Mouse (Mus musculus) neural tube, embryonic 11.5 days (tissue): Measurements from ENCODE around the gene Myo10. TPM values are rescaled to one million over a fixed set of nuclear protein-coding genes. Genes with fewer than 3 reads are reported as not detected.

Source experiments
- ATAC-seq: fragments of 200-750 bp; cut with Nextera tagmentation; 2 replicates; pipeline ENCODE4 v1.8.0; 2017; ENCODE audit warnings: moderate number of reproducible peaks, mild to moderate bottlenecking, moderate TSS enrichment, moderate library complexity; ENCODE audit not compliant: insufficient read depth, low FRiP score, low TSS enrichment
- DNase-seq: peaks from one replicate; pipeline ENCODE4 v3.0.0-alpha.2; 2015; ENCODE audit warnings: low spot score
- H3K27ac ChIP-seq: fragments of 300-500 bp; sonication (generic); 2 replicates; pipeline ENCODE4 v1.5.1; 2014; ENCODE audit warnings: low read depth, mild to moderate bottlenecking, low read length
- H3K27me3 ChIP-seq: fragments of 300-500 bp; sonication (generic); 2 replicates; pipeline ENCODE4 v1.6.1; 2014; ENCODE audit warnings: mild to moderate bottlenecking, low read length, mixed read lengths; ENCODE audit not compliant: control insufficient read depth, insufficient read depth
- H3K36me3 ChIP-seq: fragments of 300-500 bp; sonication (generic); 2 replicates; pipeline ENCODE4 v1.6.1; 2014; ENCODE audit warnings: mild to moderate bottlenecking, low read length, moderate library complexity, mixed read lengths; ENCODE audit not compliant: control insufficient read depth, insufficient read depth
- H3K4me1 ChIP-seq: fragments of 300-500 bp; sonication (generic); 2 replicates; pipeline ENCODE4 v1.6.1; 2014; ENCODE audit warnings: low read length, mixed read lengths; ENCODE audit not compliant: control insufficient read depth, insufficient read depth
- H3K4me2 ChIP-seq: fragments of 300-500 bp; sonication (generic); 2 replicates; pipeline ENCODE4 v1.6.1; 2014; ENCODE audit warnings: low read depth, mild to moderate bottlenecking, moderate library complexity
- H3K4me3 ChIP-seq: fragments of 300-500 bp; sonication (generic); 2 replicates; pipeline ENCODE4 v1.5.1; 2014; ENCODE audit warnings: low read depth, low read length
- H3K9ac ChIP-seq: fragments of 300-500 bp; sonication (generic); 2 replicates; pipeline ENCODE4 v1.6.1; 2014; ENCODE audit warnings: mild to moderate bottlenecking, low read length
- H3K9me3 ChIP-seq: fragments of 300-500 bp; sonication (generic); 2 replicates; pipeline ENCODE4 v1.6.1; 2016; ENCODE audit warnings: low read length; ENCODE audit not compliant: control insufficient read depth
- WGBS: fragments of 180-500 bp; shearing (Covaris S2); extraction: QIAGEN DNeasy Blood & Tissue Kit; methylation state at CpG from one replicate; pipeline ENCODE4 v1.1.7; 2014; 5-methylcytosine and 5-hydroxymethylcytosine counted together
- polyA plus RNA-seq: library from polyadenylated mRNA; unstranded; fragments of >200 nt; fragmentation: Nextera tagmentation; extraction: Ambion mirVana; gene quantifications from 2 replicates; pipeline ENCODE4 v1.2.1, GENCODE M21; 2014

Gene Myo10
- polyA plus RNA-seq, 1 experiment from 2014 or later: 40.5 TPM

DNA sequence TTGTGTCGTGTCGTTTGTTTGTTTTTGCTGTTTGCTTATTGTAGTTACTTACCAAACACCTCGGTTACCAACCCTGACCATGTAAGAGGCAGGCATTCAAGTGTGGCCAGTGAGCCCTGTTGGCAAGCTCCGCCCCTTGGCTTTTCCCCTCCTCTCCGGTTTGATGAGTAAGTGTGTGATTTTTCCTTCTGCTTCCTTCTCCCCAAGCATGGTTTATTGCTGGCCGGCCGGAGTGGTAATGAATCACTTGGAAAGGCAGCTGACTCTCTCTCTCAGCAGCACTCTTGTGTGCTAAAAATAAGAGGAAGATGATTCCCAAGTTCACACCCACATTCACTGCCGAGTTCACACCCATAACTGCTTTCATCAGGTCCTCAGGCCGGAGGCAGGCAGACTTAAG lies 15.4 kb downstream of the Myo10 start:
- H3K27ac ChIP-seq: no peak overlapping the region
- H3K27me3 ChIP-seq: no peaks in the 10 kb centered on the region
- DNase-seq (no peak), ATAC-seq (no peak)
- no peaks in the 10 kb centered on the region for H3K9me3 ChIP-seq
- no peaks in the 10 kb centered on the region for H3K4me1 ChIP-seq
- no peak overlapping the region for H3K4me3 ChIP-seq
- no peak overlapping the region for H3K9ac ChIP-seq
- 74% methylated on average over 9 of the region's 9 CpGs for WGBS
- no peaks in the 10 kb centered on the region for H3K36me3 ChIP-seq
- H3K4me2 ChIP-seq: no peak overlapping the region

- H3K4me2 ChIP-seq: no peak overlapping the region
- H3K9me3 ChIP-seq: no peaks in the 10 kb centered on the region
- WGBS: 90% methylated on average over 5 of the region's 5 CpGs
- no peak overlapping the region for H3K4me3 ChIP-seq
- H3K27me3 ChIP-seq: no peaks in the 10 kb centered on the region
- no peaks in the 10 kb centered on the region for H3K36me3 ChIP-seq
- no peak overlapping the region for H3K27ac ChIP-seq
- ATAC-seq (no peak), DNase-seq (no peak)
- no peaks in the 10 kb centered on the region for H3K4me1 ChIP-seq
- no peak overlapping the region for H3K9ac ChIP-seq
Measured at GRCm38 (mm10) chr15:25639217-25639616, 16.9 kb downstream of the Myo10 start.

- Histone ChIP-seq H3K9me3 (no peaks in the 10 kb centered on the region), H3K9ac (no peak overlapping the region), H3K27ac (no peak overlapping the region), H3K4me1 (no peaks in the 10 kb centered on the region), H3K4me3 (no peak overlapping the region), H3K4me2 (no peak overlapping the region), H3K27me3 (no peaks in the 10 kb centered on the region), H3K36me3 (no peaks in the 10 kb centered on the region)
- DNase-seq (no peak), ATAC-seq (no peak)
- WGBS: 86% methylated on average over 12 of the region's 12 CpGs
Measured at GRCm38 (mm10) chr15:25640840-25641752, 18.8 kb downstream of the Myo10 start.

DNA sequence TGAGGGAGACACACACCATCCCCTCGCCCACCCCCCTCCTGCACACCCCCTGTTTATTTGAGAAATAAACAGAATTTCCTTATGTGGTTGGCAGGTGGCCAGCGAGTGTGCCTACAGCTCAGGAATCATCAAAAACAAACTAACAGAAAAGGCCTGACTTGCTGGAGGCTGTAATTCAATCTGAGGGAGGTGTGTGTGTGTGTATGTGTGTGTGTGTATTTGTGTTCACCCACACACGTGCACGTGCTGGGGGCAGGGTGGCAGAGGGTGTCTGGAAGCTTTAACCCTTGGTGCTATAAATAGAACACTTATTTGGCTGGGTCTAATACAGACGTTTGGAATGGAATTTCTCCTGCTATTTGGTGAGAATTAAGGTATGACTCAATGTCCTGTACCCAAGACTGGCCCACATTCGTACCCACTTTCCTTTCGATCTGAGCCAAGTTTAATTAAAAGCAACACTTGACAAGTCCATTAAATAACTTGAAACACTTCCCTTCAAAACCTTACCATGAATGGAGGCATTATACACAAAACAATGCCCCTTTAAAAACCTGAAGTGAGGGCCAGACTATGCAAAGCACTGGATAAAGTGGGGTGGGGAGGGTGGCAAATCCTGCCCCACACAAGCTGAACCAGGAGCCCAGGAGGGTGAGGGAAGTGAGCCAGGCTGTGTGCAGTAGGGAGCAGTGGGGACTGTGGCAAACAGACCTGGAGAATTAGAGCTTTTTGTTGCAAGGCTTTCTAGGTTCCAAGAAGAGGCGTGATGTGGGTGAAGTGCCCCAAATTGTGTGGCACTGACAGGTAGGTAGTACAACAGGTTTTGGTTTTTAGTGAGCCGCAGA lies 20.1 kb downstream of the Myo10 start:
- 58% methylated on average over 9 of the region's 9 CpGs for WGBS
- DNase-seq: no peak
- ATAC-seq: no peak

DNA sequence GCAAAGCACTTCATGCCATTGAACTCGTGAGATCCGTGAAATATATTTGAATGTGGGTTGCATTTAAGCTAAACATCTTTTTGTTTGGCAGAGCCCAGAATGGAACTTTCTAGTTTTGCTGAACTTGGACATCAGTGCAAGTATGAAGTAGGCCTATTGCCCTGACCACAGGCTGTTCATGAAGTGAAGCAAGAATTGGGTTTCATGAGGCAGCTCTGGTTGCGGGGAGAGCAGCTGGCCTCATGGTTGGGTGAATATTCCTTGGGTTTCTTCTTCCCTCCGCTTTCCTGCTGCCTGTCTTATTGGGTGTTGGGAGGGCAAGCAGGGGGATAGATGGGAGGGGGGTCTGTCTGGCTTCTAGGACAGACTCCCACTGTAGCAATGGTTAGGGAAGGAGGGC lies 23.5 kb downstream of the Myo10 start:
- Histone ChIP-seq H3K9ac (no peak overlapping the region), H3K4me1 (no peaks in the 10 kb centered on the region), H3K4me2 (no peak overlapping the region), H3K27me3 (no peaks in the 10 kb centered on the region), H3K9me3 (no peaks in the 10 kb centered on the region), H3K27ac (no peak overlapping the region), H3K36me3 (no peaks in the 10 kb centered on the region), H3K4me3 (no peak overlapping the region)
- ATAC-seq (no peak), DNase-seq (no peak)
- WGBS: 92% methylated on average over 4 of the region's 4 CpGs

More for the DNA sequence above, 20.1 kb downstream of the Myo10 start:
- no peaks in the 10 kb centered on the region for H3K27me3 ChIP-seq
- H3K4me2 ChIP-seq: no peak overlapping the region
- H3K9me3 ChIP-seq: no peaks in the 10 kb centered on the region
- no peak overlapping the region for H3K27ac ChIP-seq
- no peaks in the 10 kb centered on the region for H3K36me3 ChIP-seq
- no peaks in the 10 kb centered on the region for H3K4me1 ChIP-seq
- H3K9ac ChIP-seq: no peak overlapping the region
- H3K4me3 ChIP-seq: no peak overlapping the region

GRCm38 (mm10) chr15:25648287-25648686 lies 26.0 kb downstream of the Myo10 start:
- Histone ChIP-seq H3K4me2 (no peak overlapping the region), H3K4me1 (no peaks in the 10 kb centered on the region; the same call in 1 of the 2 replicates), H3K9ac (no peak overlapping the region), H3K27ac (no peak overlapping the region), H3K27me3 (no peaks in the 10 kb centered on the region), H3K36me3 (no peaks in the 10 kb centered on the region), H3K4me3 (no peak overlapping the region), H3K9me3 (no peaks in the 10 kb centered on the region)
- ATAC-seq (no peak), DNase-seq (no peak)
- 76% methylated on average over 2 of the region's 2 CpGs for WGBS

DNA sequence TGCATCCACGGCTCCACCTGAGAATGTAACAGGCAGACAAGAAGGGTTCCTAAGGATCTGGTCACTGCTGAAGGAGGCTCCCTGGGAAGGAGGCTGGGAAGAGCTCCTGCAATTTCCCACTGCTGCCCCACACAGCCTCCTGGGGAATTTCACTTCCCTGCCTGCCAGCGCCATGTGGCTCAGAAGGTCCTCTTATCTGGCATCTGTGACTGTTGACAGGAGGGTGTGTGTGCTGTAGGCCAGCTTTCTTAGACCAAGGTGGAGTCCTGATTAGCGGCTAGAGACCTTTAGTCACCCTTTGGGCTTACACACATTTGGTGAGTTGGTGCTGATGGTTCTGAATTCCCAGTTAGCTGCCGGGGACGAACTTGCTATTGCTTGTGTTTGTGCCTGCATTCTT lies 28.0 kb downstream of the Myo10 start:
- Histone ChIP-seq H3K27me3 (no peaks in the 10 kb centered on the region), H3K4me3 (no peak overlapping the region), H3K4me2 (no peak overlapping the region), H3K4me1 (no peaks in the 10 kb centered on the region; the same call in 1 of the 2 replicates), H3K36me3 (no peaks in the 10 kb centered on the region), H3K9me3 (no peaks in the 10 kb centered on the region), H3K27ac (no peak overlapping the region), H3K9ac (no peak overlapping the region)
- ATAC-seq (no peak), DNase-seq (no peak)
- WGBS: 67% methylated on average over 5 of the region's 5 CpGs

DNA sequence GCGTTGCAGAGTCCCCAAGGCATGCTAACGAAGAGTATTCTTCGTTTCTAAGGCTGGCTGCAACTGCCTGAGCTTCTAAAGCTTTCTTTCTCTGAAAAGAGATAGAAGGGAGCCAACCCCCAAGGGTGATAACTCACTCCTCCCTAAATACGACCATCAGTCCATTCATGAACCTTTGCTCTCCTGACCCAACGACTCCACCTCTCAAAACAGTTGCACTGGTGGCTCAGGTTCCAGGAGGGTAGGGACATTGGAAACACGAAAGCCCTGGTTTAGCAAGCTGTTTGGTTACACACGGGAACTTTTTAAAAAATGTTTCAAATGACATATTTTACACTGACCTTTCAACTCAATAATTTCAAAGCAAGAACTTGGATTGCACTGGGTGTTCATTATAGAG lies 29.5 kb downstream of the Myo10 start:
- Histone ChIP-seq H3K9ac (no peak overlapping the region), H3K4me2 (no peak overlapping the region), H3K36me3 (no peaks in the 10 kb centered on the region), H3K27me3 (no peaks in the 10 kb centered on the region), H3K4me3 (no peak overlapping the region), H3K9me3 (no peaks in the 10 kb centered on the region), H3K4me1 (no peaks in the 10 kb centered on the region; the same call in 1 of the 2 replicates), H3K27ac (no peak overlapping the region)
- DNase-seq (no peak), ATAC-seq (no peak)
- 53% methylated on average over 7 of the region's 7 CpGs for WGBS
